Mouse (Mus musculus) heart, postnatal 25 days (tissue): Measurements from ENCODE around the gene Efcab9. TPM values are rescaled to one million over a fixed set of nuclear protein-coding genes. Genes with fewer than 3 reads are reported as not detected.

Experiments
- DNase-seq: peaks from one replicate; pipeline ENCODE4 v3.0.0; 2022; ENCODE audit warnings: low spot score
- intact Hi-C: fragments of 180-260 bp; cut with DNase I; formaldehyde crosslinking; loops from one replicate; pipeline ENCODE4 v1.15.1; 2025
- total RNA-seq, 2 experiments: library from RNA; stranded (reverse); gene quantifications; 2 replicates each; pipeline ENCODE4 v1.2.3; 2021

Efcab9 gene
- total RNA-seq, 2 experiments from 2014 or later: 0.61 TPM; not detected in 1

DNA sequence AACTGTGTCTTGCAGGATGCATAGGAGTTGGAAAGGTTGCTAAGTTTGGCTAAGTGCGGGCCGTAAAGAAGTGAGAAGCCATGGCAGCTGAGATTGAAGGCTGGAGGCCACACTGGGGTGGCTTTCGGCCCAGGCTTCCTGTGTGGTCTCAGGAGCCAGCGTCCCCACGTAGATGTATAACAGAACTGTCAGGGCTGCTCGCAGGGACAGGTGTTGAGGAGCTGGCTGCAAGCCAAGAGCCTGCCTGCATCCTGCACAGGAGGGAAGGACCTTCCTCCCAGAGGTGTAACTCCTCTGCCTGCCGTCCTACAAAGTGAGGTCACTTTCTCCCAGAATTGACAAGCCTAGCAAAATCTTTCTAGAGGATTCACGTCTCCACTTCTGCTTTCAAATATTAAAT lies 26.8 kb upstream of the Efcab9 start:
- DNase-seq: no peak
- intact Hi-C loops: no loop called here

DNA sequence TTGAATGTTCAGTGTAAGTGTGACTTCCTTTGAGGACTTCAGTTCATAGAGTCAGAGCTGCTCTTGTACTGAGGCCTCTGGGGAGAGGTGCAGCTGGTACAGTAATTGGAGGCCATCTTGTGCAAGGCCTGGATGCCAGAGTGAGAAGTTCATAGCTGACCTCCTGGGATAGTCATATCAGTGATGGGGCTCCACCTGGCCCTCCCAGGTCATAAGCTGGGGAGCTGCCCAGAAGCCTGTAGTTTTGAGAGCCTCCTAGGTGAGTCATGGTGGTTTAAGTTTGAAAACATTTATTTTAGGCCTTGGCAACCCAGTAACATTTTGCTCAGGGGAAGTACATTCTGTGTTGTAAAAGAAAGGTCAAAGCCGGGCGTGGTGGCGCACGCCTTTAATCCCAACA lies 26.1 kb upstream of the Efcab9 start:
- intact Hi-C loops: no loop called here
- no peak for DNase-seq

- intact Hi-C loops: no loop called here
- no peak for DNase-seq
Measured at GRCm38 (mm10) chr11:32556333-32556990, 24.6 kb upstream of the Efcab9 start.

GRCm38 (mm10) chr11:32555103-32555689 lies 23.3 kb upstream of the Efcab9 start:
- DNase-seq: no peak
- intact Hi-C loops: no loop called here

- DNase-seq: no peak
Measured at GRCm38 (mm10) chr11:32554141-32555091, 22.5 kb upstream of the Efcab9 start.

DNA sequence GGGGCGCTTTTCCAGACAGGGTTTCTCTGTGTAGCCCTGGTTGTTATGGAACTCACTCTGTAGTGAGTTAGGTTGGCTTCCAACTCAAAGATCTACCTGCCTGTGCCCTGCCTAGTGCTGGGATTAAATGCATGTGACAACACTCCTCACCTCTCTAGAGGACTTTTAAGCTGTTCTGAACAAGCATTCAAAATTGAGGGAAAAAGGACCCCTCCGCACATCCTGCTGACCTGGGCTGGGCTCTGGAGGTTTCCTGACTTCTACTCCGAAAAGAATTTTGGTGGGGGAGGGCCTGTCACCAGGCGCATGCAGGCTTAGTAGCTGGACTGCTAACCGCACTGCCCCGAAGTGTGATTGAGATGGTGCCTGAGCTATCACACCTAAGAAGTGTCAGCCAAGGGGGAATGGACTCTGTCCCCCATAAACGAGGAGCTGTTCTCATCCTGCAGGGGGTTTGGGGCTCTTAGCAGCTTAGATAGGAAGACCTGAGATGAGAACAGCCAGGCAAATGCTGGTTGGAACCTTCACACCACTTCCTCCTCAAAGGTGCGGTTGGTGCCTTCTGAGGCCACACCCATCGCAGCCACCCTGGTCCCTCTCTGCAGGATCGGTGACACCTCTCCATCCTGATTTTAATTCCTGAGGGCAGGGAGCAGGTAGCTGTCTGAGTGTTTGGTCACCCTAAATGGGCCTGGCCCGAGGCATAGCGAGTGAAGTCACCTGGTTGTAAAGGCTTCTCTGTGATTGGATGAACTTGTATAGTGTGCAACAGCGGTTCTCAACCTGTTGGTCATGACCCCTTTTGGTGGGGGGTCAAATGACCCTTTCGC lies 21.6 kb upstream of the Efcab9 start:
- no peak for DNase-seq
- intact Hi-C loops: no loop called here

More at GRCm38 (mm10) chr11:32554141-32555091, 22.5 kb upstream of the Efcab9 start:
- intact Hi-C loops: no loop called here

GRCm38 (mm10) chr11:32552401-32553090 lies 20.7 kb upstream of the Efcab9 start:
- intact Hi-C loops: no loop called here
- no peak for DNase-seq

DNA sequence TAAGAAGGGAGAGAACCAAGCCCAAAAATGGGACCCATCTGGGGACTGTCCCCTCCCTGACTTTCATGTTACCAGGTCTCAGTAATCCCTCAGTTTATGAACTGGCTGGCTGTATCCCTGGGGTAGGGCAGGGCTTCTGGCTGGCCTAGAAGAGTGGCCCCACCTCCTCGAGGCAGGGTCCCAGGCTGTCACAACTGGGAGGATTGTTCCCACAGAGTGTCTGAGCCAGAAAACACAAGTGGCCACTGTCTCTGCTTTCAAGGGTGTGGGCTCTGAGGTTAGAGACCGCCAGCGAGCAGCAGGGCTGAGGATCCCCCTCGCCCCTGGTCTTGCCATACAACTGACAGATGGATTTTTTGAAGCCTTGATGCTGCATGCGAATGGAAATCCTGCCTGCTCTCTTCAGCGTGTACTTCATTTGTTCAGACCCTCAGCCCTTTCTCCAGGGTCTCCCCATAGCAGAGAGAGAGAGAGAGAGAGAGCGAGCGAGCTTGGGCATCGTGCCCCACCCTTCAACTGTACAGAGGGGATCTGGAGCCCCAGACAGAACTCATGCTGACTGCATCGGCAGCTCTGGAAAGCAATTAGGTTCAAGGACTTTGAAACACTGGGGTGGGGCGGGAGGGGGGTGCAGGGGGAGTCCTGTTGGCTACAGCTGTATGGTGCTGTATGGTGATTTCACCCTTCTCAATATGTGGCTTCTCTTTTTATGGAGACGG lies 19.9 kb upstream of the Efcab9 start:
- intact Hi-C loops: loop anchor here (2.0 kb wide), 1 partner anchor 17 kb away; no protein-coding TSS in a partner anchor
- DNase-seq: no peak

GRCm38 (mm10) chr11:32551056-32551455 lies 19.2 kb upstream of the Efcab9 start:
- intact Hi-C loops: loop anchor here (2.0 kb wide), 1 partner anchor 16 kb away; no protein-coding TSS in a partner anchor
- no peak for DNase-seq

DNA sequence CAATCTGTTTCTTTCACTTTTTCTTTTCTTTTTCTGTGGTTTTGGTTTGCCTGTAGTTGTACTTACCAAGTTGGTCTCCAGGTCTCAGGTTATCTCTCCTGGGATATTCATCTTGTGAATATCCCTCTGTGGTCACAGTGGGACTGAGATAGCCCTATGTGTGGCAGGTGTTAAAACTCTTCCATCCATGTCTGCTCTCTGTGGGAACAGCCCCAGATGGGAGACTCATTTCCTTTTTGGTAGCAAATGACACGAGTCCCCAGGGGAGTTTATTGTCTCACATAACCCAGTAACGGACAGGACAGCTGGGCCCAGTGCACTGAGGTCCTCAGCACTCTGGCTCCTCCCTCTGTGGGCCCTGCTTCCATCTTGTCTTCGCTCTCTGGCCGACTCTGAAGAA lies 18.2 kb upstream of the Efcab9 start:
- DNase-seq: no peak
- intact Hi-C loops: loop anchor here (2.0 kb wide), 1 partner anchor 15 kb away; no protein-coding TSS in a partner anchor

DNA sequence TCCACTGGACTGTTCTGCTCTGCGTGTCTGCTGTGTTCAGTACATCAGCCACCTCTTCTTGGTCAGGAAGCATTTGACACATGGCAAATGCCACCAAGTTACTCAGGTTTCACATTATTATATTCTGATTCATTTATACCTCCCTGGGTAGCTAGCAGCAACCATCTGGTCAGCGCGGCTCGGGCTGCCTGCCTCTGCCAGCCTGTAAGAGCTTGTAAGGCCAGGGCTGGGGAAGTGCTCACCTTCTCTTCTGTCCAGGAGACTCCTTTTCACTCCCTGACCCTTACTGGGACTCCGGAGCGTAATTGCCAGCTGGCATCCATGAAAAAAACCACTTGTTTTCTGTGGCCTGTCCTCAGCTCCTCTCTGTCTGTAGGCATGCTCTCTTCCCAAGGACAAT lies 17.4 kb upstream of the Efcab9 start:
- intact Hi-C loops: no loop called here
- DNase-seq: no peak

DNA sequence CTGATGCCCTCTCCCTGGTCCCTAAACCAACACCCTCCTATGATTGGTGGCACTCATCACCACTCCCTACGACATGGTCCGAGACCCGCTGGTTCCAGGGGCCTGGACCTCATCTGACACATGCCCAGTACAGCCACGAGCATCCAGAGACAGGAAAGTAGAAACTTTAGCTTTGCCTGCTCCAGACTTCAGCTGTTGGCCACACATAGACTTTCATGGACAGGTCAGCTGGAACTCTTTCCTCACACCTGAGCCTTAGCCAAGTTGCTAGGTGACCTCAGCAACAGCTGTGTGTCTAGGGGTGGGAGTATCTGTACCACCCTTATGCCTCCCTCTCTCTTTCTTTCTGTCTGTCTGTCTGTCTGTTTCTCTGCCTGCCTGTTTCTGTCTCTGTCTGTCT lies 16.4 kb upstream of the Efcab9 start:
- intact Hi-C loops: no loop called here
- DNase-seq: no peak

DNA sequence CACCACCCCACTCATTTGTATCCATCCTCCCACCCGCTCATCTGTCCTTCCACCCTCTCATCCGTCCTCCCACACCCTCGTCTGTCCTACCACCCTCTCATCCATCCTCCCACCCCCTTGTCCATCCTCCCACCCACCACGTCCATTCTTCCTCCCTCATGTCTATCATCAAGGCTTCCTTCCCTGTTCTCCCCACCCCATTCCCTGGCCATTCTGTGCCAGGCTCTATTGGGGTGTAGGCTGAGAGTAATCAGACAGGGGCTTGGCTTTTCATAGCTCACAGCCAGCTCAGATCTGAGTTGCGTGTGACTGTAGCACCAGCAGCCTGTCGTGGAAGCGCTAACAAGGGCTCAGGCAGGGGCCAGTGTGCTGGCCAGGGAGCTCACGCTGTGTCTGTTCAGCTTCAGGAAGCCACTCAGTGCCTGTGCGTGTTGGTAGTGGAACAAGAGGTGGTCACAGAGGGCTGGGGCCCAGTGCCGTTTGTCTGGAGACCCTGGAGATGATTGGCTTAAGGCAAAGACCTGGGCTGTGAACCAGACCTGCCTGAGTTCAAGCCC lies 15.6 kb upstream of the Efcab9 start:
- DNase-seq: no peak
- intact Hi-C loops: no loop called here

DNA sequence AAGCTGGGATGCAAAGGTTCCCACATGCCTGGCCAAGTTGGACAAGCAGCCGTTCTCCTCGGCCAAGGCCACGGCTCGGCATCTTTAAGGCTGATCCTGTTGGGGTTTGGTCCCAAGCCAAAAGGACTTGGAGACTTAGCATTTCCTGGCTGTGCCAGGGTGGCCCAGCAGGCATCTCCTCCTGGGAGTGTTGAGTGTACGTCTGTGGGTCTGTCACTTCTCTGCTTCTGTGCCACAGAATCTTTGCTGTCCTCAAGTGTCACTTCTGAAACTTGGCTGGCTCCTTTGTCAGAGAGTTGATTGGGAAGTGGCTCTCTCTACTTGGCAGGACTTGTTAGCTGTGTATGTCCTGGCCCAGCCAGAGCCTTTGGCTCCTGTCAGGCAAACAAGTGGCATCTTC lies 14.6 kb upstream of the Efcab9 start:
- intact Hi-C loops: no loop called here
- DNase-seq: no peak

GRCm38 (mm10) chr11:32545605-32546004 lies 13.7 kb upstream of the Efcab9 start:
- intact Hi-C loops: no loop called here
- no peak for DNase-seq

GRCm38 (mm10) chr11:32544497-32544896 lies 12.6 kb upstream of the Efcab9 start:
- DNase-seq: no peak
- intact Hi-C loops: no loop called here

DNA sequence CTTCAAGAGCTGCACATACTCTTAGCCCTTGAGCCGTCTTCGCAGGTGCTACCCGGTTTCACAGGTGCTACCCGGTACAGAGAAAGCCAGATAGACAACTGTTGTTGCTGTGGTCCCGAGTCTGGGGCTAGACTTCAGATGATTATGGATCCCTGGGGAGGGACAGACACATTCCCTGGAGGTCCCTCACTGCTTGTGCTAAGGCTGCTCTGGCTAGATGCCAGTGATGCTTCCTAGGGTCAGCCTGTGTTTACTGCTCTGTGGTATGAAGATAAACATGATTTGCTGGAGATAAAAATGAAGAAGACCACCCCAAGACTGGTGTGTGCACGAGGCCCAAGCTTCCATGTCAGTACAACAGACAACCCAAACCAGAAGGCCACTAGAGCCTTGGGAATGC lies 12.2 kb upstream of the Efcab9 start:
- intact Hi-C loops: no loop called here
- DNase-seq: no peak

GRCm38 (mm10) chr11:32542687-32543411 lies 11.0 kb upstream of the Efcab9 start:
- no peak for DNase-seq
- intact Hi-C loops: no loop called here
